Mouse (Mus musculus): ENCODE results near the gene Lef1. TPM values are rescaled to one million over a fixed set of nuclear protein-coding genes. Genes with fewer than 3 reads are reported as not detected.

Lef1 gene
- polyA plus RNA-seq, 1 experiment from 2014 or later: 0.25 TPM

- Histone ChIP-seq H3K9me3 (ENCODE audit: control insufficient read depth) (no peaks in the 10 kb centered on the region), H3K27ac (ENCODE audit: low read depth, low read length) (peak overlapping the region; percentile 51), H3K36me3 (ENCODE audit: control insufficient read depth, insufficient read depth) (peaks cover 56% of the 10 kb centered on the region), H3K4me3 (ENCODE audit: low read depth, low read length) (no peak overlapping the region), H3K9ac (ENCODE audit: low read depth, low read length) (no peak overlapping the region), H3K4me2 (replicated peaks; ENCODE audit: low read depth) (no peak overlapping the region), H3K4me1 (replicated peaks; ENCODE audit: control insufficient read depth, insufficient read depth, low read length) (peaks cover 3% of the 10 kb centered on the region; the same call in 1 of the 2 replicates), H3K27me3 (replicated peaks; ENCODE audit: control insufficient read depth, insufficient read depth, low read length) (no peaks in the 10 kb centered on the region)
- TF ChIP-seq CTCF (IDR thresholded peaks at IDR 0.05; ENCODE audit: low read depth): no peak
- WGBS: 29% methylated on average over 2 of the region's 2 CpGs
- ATAC-seq: no peak
Measured at GRCm38 (mm10) chr3:131250283-131250682, 140.0 kb downstream of the Lef1 start.

- WGBS: 81% methylated on average over 13 of the region's 13 CpGs
Measured at GRCm38 (mm10) chr3:131250978-131251377, 140.7 kb downstream of the Lef1 start.

GRCm38 (mm10) chr3:131251601-131252000 lies 141.3 kb downstream of the Lef1 start:
- Histone ChIP-seq H3K36me3 (ENCODE audit: control insufficient read depth, insufficient read depth) (peaks cover 45% of the 10 kb centered on the region), H3K9me3 (ENCODE audit: control insufficient read depth) (no peaks in the 10 kb centered on the region), H3K27ac (ENCODE audit: low read depth, low read length) (peak overlapping the region; percentile 29; the same call in 1 of the 2 replicates), H3K9ac (ENCODE audit: low read depth, low read length) (no peak overlapping the region), H3K4me3 (ENCODE audit: low read depth, low read length) (no peak overlapping the region), H3K4me1 (replicated peaks; ENCODE audit: control insufficient read depth, insufficient read depth, low read length) (peaks cover 3% of the 10 kb centered on the region; the same call in 1 of the 2 replicates), H3K27me3 (replicated peaks; ENCODE audit: control insufficient read depth, insufficient read depth, low read length) (no peaks in the 10 kb centered on the region), H3K4me2 (replicated peaks; ENCODE audit: low read depth) (no peak overlapping the region)
- no peak for ATAC-seq
- TF ChIP-seq CTCF (IDR thresholded peaks at IDR 0.05; ENCODE audit: low read depth): no peak
- 76% methylated on average over 7 of the region's 7 CpGs for WGBS

More at GRCm38 (mm10) chr3:131250978-131251377, 140.7 kb downstream of the Lef1 start:
- Histone ChIP-seq H3K9ac (ENCODE audit: low read depth, low read length) (no peak overlapping the region), H3K27ac (ENCODE audit: low read depth, low read length) (peak overlapping the region; percentile 29), H3K4me3 (ENCODE audit: low read depth, low read length) (no peak overlapping the region), H3K4me1 (replicated peaks; ENCODE audit: control insufficient read depth, insufficient read depth, low read length) (peaks cover 3% of the 10 kb centered on the region; the same call in 1 of the 2 replicates), H3K9me3 (ENCODE audit: control insufficient read depth) (no peaks in the 10 kb centered on the region), H3K36me3 (ENCODE audit: control insufficient read depth, insufficient read depth) (peaks cover 52% of the 10 kb centered on the region), H3K4me2 (replicated peaks; ENCODE audit: low read depth) (no peak overlapping the region), H3K27me3 (replicated peaks; ENCODE audit: control insufficient read depth, insufficient read depth, low read length) (no peaks in the 10 kb centered on the region)
- no peak for TF ChIP-seq CTCF (IDR thresholded peaks at IDR 0.05; ENCODE audit: low read depth)
- ATAC-seq: no peak

GRCm38 (mm10) chr3:131254991-131255390 lies 144.7 kb downstream of the Lef1 start:
- Histone ChIP-seq H3K4me3 (ENCODE audit: low read depth, low read length) (no peak overlapping the region), H3K9me3 (ENCODE audit: control insufficient read depth) (no peaks in the 10 kb centered on the region), H3K27ac (ENCODE audit: low read depth, low read length) (peak overlapping the region; percentile 64), H3K27me3 (replicated peaks; ENCODE audit: control insufficient read depth, insufficient read depth, low read length) (no peaks in the 10 kb centered on the region), H3K36me3 (ENCODE audit: control insufficient read depth, insufficient read depth) (peaks cover 12% of the 10 kb centered on the region; the same call in 1 of the 2 replicates), H3K4me2 (replicated peaks; ENCODE audit: low read depth) (no peak overlapping the region), H3K4me1 (replicated peaks; ENCODE audit: control insufficient read depth, insufficient read depth, low read length) (peaks cover 3% of the 10 kb centered on the region; the same call in 1 of the 2 replicates), H3K9ac (ENCODE audit: low read depth, low read length) (no peak overlapping the region)
- 80% methylated on average over 4 of the region's 4 CpGs for WGBS
- no peak for TF ChIP-seq CTCF (IDR thresholded peaks at IDR 0.05; ENCODE audit: low read depth)
- no peak for ATAC-seq

GRCm38 (mm10) chr3:131255399-131255981 lies 145.2 kb downstream of the Lef1 start:
- H3K9me3 ChIP-seq (ENCODE audit: control insufficient read depth): no peaks in the 10 kb centered on the region
- peaks cover 3% of the 10 kb centered on the region; the same call in 1 of the 2 replicates for H3K4me1 ChIP-seq (replicated peaks; ENCODE audit: control insufficient read depth, insufficient read depth, low read length)
- peak; percentile 76 for ATAC-seq
- no peaks in the 10 kb centered on the region for H3K27me3 ChIP-seq (replicated peaks; ENCODE audit: control insufficient read depth, insufficient read depth, low read length)
- peaks cover 11% of the 10 kb centered on the region; the same call in 1 of the 2 replicates for H3K36me3 ChIP-seq (ENCODE audit: control insufficient read depth, insufficient read depth)
- no peak for TF ChIP-seq CTCF (IDR thresholded peaks at IDR 0.05; ENCODE audit: low read depth)
- H3K4me2 ChIP-seq (replicated peaks; ENCODE audit: low read depth): no peak overlapping the region
- 54% methylated on average over 3 of the region's 3 CpGs for WGBS
- no peak overlapping the region for H3K4me3 ChIP-seq (ENCODE audit: low read depth, low read length)
- no peak overlapping the region for H3K9ac ChIP-seq (ENCODE audit: low read depth, low read length)
- peak overlapping the region; percentile 64 for H3K27ac ChIP-seq (ENCODE audit: low read depth, low read length)

GRCm38 (mm10) chr3:131258921-131259320 lies 148.7 kb downstream of the Lef1 start:
- WGBS: 85% methylated on average over 3 of the region's 3 CpGs
- H3K36me3 ChIP-seq (ENCODE audit: control insufficient read depth, insufficient read depth): peaks cover 27% of the 10 kb centered on the region; the same call in 1 of the 2 replicates
- no peaks in the 10 kb centered on the region for H3K4me1 ChIP-seq (replicated peaks; ENCODE audit: control insufficient read depth, insufficient read depth, low read length)
- H3K4me3 ChIP-seq (ENCODE audit: low read depth, low read length): no peak overlapping the region
- no peak overlapping the region for H3K9ac ChIP-seq (ENCODE audit: low read depth, low read length)
- TF ChIP-seq CTCF (IDR thresholded peaks at IDR 0.05; ENCODE audit: low read depth): no peak
- H3K27ac ChIP-seq (ENCODE audit: low read depth, low read length): no peak overlapping the region
- no peaks in the 10 kb centered on the region for H3K27me3 ChIP-seq (replicated peaks; ENCODE audit: control insufficient read depth, insufficient read depth, low read length)
- ATAC-seq: no peak
- no peak overlapping the region for H3K4me2 ChIP-seq (replicated peaks; ENCODE audit: low read depth)
- H3K9me3 ChIP-seq (ENCODE audit: control insufficient read depth): no peaks in the 10 kb centered on the region
